Mouse (Mus musculus): ENCODE measurements at regions not wholly inside any gene's neighbourhood (a gene's known extent, or its start where the extent isn't known, plus 50 kb on each side); places are given as distances from the start of the nearest gene placed in this dataset.

GRCm38 (mm10) chr4:55664822-55665221, 132.6 kb upstream of the Klf4 start:
- Histone ChIP-seq H3K4me3 (no peak overlapping the region), H3ac (ENCODE audit: control insufficient read depth, insufficient read length) (no peak overlapping the region), H3K27me3 (ENCODE audit: control insufficient read depth, insufficient read depth, insufficient read length) (no peaks in the 10 kb centered on the region), H3K79me2 (ENCODE audit: control insufficient read depth, insufficient read depth) (no peaks in the 10 kb centered on the region), H3K36me3 (ENCODE audit: control insufficient read depth, insufficient read depth) (no peaks in the 10 kb centered on the region), H3K4me2 (ENCODE audit: low read depth) (no peak overlapping the region)
- TF ChIP-seq USF1 (IDR thresholded peaks at IDR 0.05; ENCODE audit: low read depth) = no peak
- TF ChIP-seq TCF3 (IDR thresholded peaks at IDR 0.05; ENCODE audit: insufficient read length, low read depth) = no peak
- TF ChIP-seq MYOG (IDR thresholded peaks at IDR 0.05; ENCODE audit: control insufficient read depth in 1 of 3, insufficient read depth in 1 of 3, insufficient read length in 2 of 3, low read depth in 2 of 3) = no peak
- no peak for TF ChIP-seq CEBPB (IDR thresholded peaks at IDR 0.05; ENCODE audit: insufficient read depth, poor library complexity, severe bottlenecking)
- TF ChIP-seq POLR2A (IDR thresholded peaks at IDR 0.05; ENCODE audit: insufficient read length, low read depth) = no peak
- TF ChIP-seq REST (IDR thresholded peaks at IDR 0.05; ENCODE audit: insufficient read depth, insufficient read length) = no peak
- no peak for TF ChIP-seq TCF12 (IDR thresholded peaks at IDR 0.05; ENCODE audit: insufficient read depth, poor library complexity, severe bottlenecking)
- no peak for TF ChIP-seq E2F4 (IDR thresholded peaks at IDR 0.05; ENCODE audit: insufficient read depth)

GRCm38 (mm10) chr4:55663856-55664255, 131.6 kb upstream of the Klf4 start:
- H3K4me3 ChIP-seq = no peak overlapping the region
- H3ac ChIP-seq (ENCODE audit: control insufficient read depth, insufficient read length) = no peak overlapping the region
- H3K27me3 ChIP-seq (ENCODE audit: control insufficient read depth, insufficient read depth, insufficient read length) = no peaks in the 10 kb centered on the region
- TF ChIP-seq REST (IDR thresholded peaks at IDR 0.05; ENCODE audit: insufficient read depth, insufficient read length) (no peak), TCF3 (IDR thresholded peaks at IDR 0.05; ENCODE audit: insufficient read length, low read depth) (no peak), MAX (IDR thresholded peaks at IDR 0.05; ENCODE audit: low read depth) (no peak), CEBPB (IDR thresholded peaks at IDR 0.05; ENCODE audit: insufficient read depth, poor library complexity, severe bottlenecking) (no peak), E2F4 (IDR thresholded peaks at IDR 0.05; ENCODE audit: insufficient read depth) (no peak), MYOG (IDR thresholded peaks at IDR 0.05; ENCODE audit: control insufficient read depth in 1 of 3, insufficient read depth in 1 of 3, insufficient read length in 2 of 3, low read depth in 2 of 3) (no peak), TCF12 (IDR thresholded peaks at IDR 0.05; ENCODE audit: insufficient read depth, poor library complexity, severe bottlenecking) (no peak), POLR2A (IDR thresholded peaks at IDR 0.05; ENCODE audit: insufficient read length, low read depth) (no peak), SRF (IDR thresholded peaks at IDR 0.05; ENCODE audit: control insufficient read depth, insufficient read length, low read depth) (no peak), POLR2AphosphoS2 (IDR thresholded peaks at IDR 0.05; ENCODE audit: insufficient read length, low read depth) (no peak), USF1 (IDR thresholded peaks at IDR 0.05; ENCODE audit: low read depth) (no peak), MYOD1 (IDR thresholded peaks at IDR 0.05; ENCODE audit: control insufficient read depth in 1 of 3, insufficient read length in 2 of 3, low read depth in 2 of 3) (no peak)
- H3K36me3 ChIP-seq (ENCODE audit: control insufficient read depth, insufficient read depth) = no peaks in the 10 kb centered on the region
- no peak overlapping the region for H3K4me2 ChIP-seq (ENCODE audit: low read depth)
- H3K79me2 ChIP-seq (ENCODE audit: control insufficient read depth, insufficient read depth) = no peaks in the 10 kb centered on the region

GRCm38 (mm10) chr4:55662041-55662440, 129.8 kb upstream of the Klf4 start:
- no peaks in the 10 kb centered on the region for H3K36me3 ChIP-seq (ENCODE audit: control insufficient read depth, insufficient read depth)
- H3K4me3 ChIP-seq = no peak overlapping the region
- no peaks in the 10 kb centered on the region for H3K27me3 ChIP-seq (ENCODE audit: control insufficient read depth, insufficient read depth, insufficient read length)
- TF ChIP-seq MAX (IDR thresholded peaks at IDR 0.05; ENCODE audit: low read depth) (no peak), REST (IDR thresholded peaks at IDR 0.05; ENCODE audit: insufficient read depth, insufficient read length) (no peak), TCF3 (IDR thresholded peaks at IDR 0.05; ENCODE audit: insufficient read length, low read depth) (no peak), POLR2AphosphoS2 (IDR thresholded peaks at IDR 0.05; ENCODE audit: insufficient read length, low read depth) (no peak), MYOG (IDR thresholded peaks at IDR 0.05; ENCODE audit: control insufficient read depth in 1 of 3, insufficient read depth in 1 of 3, insufficient read length in 2 of 3, low read depth in 2 of 3) (no peak), E2F4 (IDR thresholded peaks at IDR 0.05; ENCODE audit: insufficient read depth) (no peak), CEBPB (IDR thresholded peaks at IDR 0.05; ENCODE audit: insufficient read depth, poor library complexity, severe bottlenecking) (no peak), MYOD1 (IDR thresholded peaks at IDR 0.05; ENCODE audit: control insufficient read depth in 1 of 3, insufficient read length in 2 of 3, low read depth in 2 of 3) (no peak), TCF12 (IDR thresholded peaks at IDR 0.05; ENCODE audit: insufficient read depth, poor library complexity, severe bottlenecking) (no peak), USF1 (IDR thresholded peaks at IDR 0.05; ENCODE audit: low read depth) (no peak), POLR2A (IDR thresholded peaks at IDR 0.05; ENCODE audit: insufficient read length, low read depth) (no peak), SRF (IDR thresholded peaks at IDR 0.05; ENCODE audit: control insufficient read depth, insufficient read length, low read depth) (no peak)
- H3K4me2 ChIP-seq (ENCODE audit: low read depth) = no peak overlapping the region
- no peak overlapping the region for H3ac ChIP-seq (ENCODE audit: control insufficient read depth, insufficient read length)
- H3K79me2 ChIP-seq (ENCODE audit: control insufficient read depth, insufficient read depth) = no peaks in the 10 kb centered on the region

GRCm38 (mm10) chr4:55658904-55659303, 126.6 kb upstream of the Klf4 start:
- Histone ChIP-seq H3K4me3 (no peak overlapping the region), H3ac (ENCODE audit: control insufficient read depth, insufficient read length) (no peak overlapping the region)

GRCm38 (mm10) chr4:55655329-55655728, 123.1 kb upstream of the Klf4 start:
- no peak for TF ChIP-seq MAX (IDR thresholded peaks at IDR 0.05; ENCODE audit: low read depth)
- Histone ChIP-seq H3K79me2 (ENCODE audit: control insufficient read depth, insufficient read depth) (no peaks in the 10 kb centered on the region), H3ac (ENCODE audit: control insufficient read depth, insufficient read length) (no peak overlapping the region), H3K4me2 (ENCODE audit: low read depth) (no peak overlapping the region), H3K27me3 (ENCODE audit: control insufficient read depth, insufficient read depth, insufficient read length) (no peaks in the 10 kb centered on the region), H3K36me3 (ENCODE audit: control insufficient read depth, insufficient read depth) (no peaks in the 10 kb centered on the region), H3K4me3 (no peak overlapping the region)

More at GRCm38 (mm10) chr4:55658904-55659303, 126.6 kb upstream of the Klf4 start:
- Histone ChIP-seq H3K4me2 (ENCODE audit: low read depth) (peak overlapping the region; percentile 55), H3K36me3 (ENCODE audit: control insufficient read depth, insufficient read depth) (no peaks in the 10 kb centered on the region), H3K79me2 (ENCODE audit: control insufficient read depth, insufficient read depth) (no peaks in the 10 kb centered on the region), H3K27me3 (ENCODE audit: control insufficient read depth, insufficient read depth, insufficient read length) (no peaks in the 10 kb centered on the region)
- TF ChIP-seq E2F4 (IDR thresholded peaks at IDR 0.05; ENCODE audit: insufficient read depth) = no peak
- TF ChIP-seq CEBPB (IDR thresholded peaks at IDR 0.05; ENCODE audit: insufficient read depth, poor library complexity, severe bottlenecking) = no peak
- no peak for TF ChIP-seq POLR2AphosphoS2 (IDR thresholded peaks at IDR 0.05; ENCODE audit: insufficient read length, low read depth)
- peak; percentile 6 for TF ChIP-seq USF1 (IDR thresholded peaks at IDR 0.05; ENCODE audit: low read depth)
- no peak for TF ChIP-seq REST (IDR thresholded peaks at IDR 0.05; ENCODE audit: insufficient read depth, insufficient read length)
- TF ChIP-seq MYOD1 (IDR thresholded peaks at IDR 0.05; ENCODE audit: control insufficient read depth in 1 of 3, insufficient read length in 2 of 3, low read depth in 2 of 3) = peak in 2 of 3 experiments; percentile 3 to 48

Measured in myocyte (in vitro differentiated cells).